Mouse (Mus musculus): ENCODE results near the gene Zfp524. TPM values are rescaled to one million over a fixed set of nuclear protein-coding genes. Genes with fewer than 3 reads are reported as not detected.

Zfp524 gene
- polyA plus RNA-seq, 1 experiment from 2014 or later = 9.2 TPM

DNA sequence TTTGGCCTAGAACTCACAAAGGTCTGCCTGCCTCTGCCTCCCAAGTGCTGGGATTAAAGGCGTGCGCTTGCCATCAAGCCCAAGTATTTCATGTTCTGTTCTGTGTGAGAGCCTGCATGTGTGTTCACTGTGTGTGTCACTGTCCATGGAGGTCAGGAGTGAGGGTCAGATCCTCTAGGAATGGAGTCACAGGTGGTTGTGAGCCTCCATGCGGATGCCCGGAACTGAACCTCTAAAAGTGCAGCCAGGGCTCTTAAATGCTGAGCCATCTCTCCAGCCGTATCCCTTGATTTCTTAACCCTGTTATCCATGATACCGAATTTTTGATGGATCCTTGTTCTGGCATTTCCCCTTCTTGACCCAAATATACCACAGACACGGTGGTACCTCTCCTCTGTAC lies 22.8 kb downstream of the Zfp524 start:
- H3K9ac ChIP-seq = no peak overlapping the region
- H3K27ac ChIP-seq (replicated peaks) = no peak overlapping the region
- H3K4me3 ChIP-seq = no peak overlapping the region
- peak overlapping the region; percentile 58 for H3K4me2 ChIP-seq
- no peaks in the 10 kb centered on the region for H3K9me3 ChIP-seq
- peaks cover 21% of the 10 kb centered on the region for H3K4me1 ChIP-seq (replicated peaks)
- H3K36me3 ChIP-seq = peaks cover 33% of the 10 kb centered on the region
- ATAC-seq (ENCODE audit: low FRiP score, low read depth) = no peak
- H3K27me3 ChIP-seq = no peaks in the 10 kb centered on the region
- 95% methylated on average over 7 of the region's 7 CpGs for WGBS

GRCm38 (mm10) chr7:5037467-5037866 lies 23.3 kb downstream of the Zfp524 start:
- peaks cover 28% of the 10 kb centered on the region for H3K36me3 ChIP-seq
- H3K27ac ChIP-seq (replicated peaks) = peak overlapping the region; percentile 98
- peak overlapping the region; percentile 68 for H3K4me3 ChIP-seq
- 84% methylated on average over 8 of the region's 8 CpGs for WGBS
- H3K9me3 ChIP-seq = no peaks in the 10 kb centered on the region
- peak overlapping the region; percentile 82; the same call in 1 of the 2 replicates for H3K9ac ChIP-seq
- H3K4me1 ChIP-seq (replicated peaks) = peaks cover 21% of the 10 kb centered on the region
- peak overlapping the region; percentile 58 for H3K4me2 ChIP-seq
- no peak for ATAC-seq (ENCODE audit: low FRiP score, low read depth)
- no peaks in the 10 kb centered on the region for H3K27me3 ChIP-seq

- H3K27me3 ChIP-seq = no peaks in the 10 kb centered on the region
- peaks cover 21% of the 10 kb centered on the region for H3K4me1 ChIP-seq (replicated peaks)
- peak within 1 kb of the TSS; percentile 98 for H3K27ac ChIP-seq (replicated peaks)
- H3K9ac ChIP-seq = peak within 1 kb of the TSS; percentile 82
- H3K4me3 ChIP-seq = peak within 1 kb of the TSS; percentile 68
- H3K4me2 ChIP-seq = peak within 1 kb of the TSS; percentile 58
- H3K9me3 ChIP-seq = no peaks in the 10 kb centered on the region
- WGBS = 0% methylated on average over 48 of the region's 48 CpGs
- ATAC-seq (ENCODE audit: low FRiP score, low read depth) = peak; percentile 96
- peaks cover 24% of the 10 kb centered on the region for H3K36me3 ChIP-seq
Observed at GRCm38 (mm10) chr7:5038109-5038732, 24.0 kb downstream of the Zfp524 start, which contains the start of gene Zfp784. TSS of gene Zfp784 (minus strand) at chr7:5038446.

DNA sequence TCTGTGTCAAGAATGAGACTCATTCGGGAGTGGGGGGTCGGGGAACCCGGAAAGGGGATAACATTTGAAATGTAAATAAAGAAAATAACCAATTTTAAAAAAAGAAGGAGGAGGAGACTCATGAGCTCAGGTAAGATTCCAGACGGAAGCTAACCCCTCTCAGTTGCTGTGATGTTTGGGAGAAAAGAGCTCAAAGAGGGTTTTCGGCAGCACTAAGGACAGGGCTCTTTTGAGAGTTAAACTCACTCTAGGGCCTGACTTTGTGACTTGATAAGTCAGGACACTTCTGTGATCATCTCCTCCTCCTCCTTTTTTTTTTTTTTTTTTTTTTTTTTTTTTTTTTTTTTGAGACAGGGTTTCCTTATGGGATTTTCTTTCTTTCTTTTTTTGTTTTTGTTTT lies 24.7 kb downstream of the Zfp524 start:
- 35% methylated on average over 5 of the region's 5 CpGs for WGBS
- peaks cover 21% of the 10 kb centered on the region for H3K4me1 ChIP-seq (replicated peaks)
- H3K27me3 ChIP-seq = no peaks in the 10 kb centered on the region
- H3K4me3 ChIP-seq = peak overlapping the region; percentile 68
- peak overlapping the region; percentile 82 for H3K9ac ChIP-seq
- no peaks in the 10 kb centered on the region for H3K9me3 ChIP-seq
- no peak for ATAC-seq (ENCODE audit: low FRiP score, low read depth)
- H3K27ac ChIP-seq (replicated peaks) = peak overlapping the region; percentile 98
- peaks cover 18% of the 10 kb centered on the region for H3K36me3 ChIP-seq
- H3K4me2 ChIP-seq = peak overlapping the region; percentile 58

DNA sequence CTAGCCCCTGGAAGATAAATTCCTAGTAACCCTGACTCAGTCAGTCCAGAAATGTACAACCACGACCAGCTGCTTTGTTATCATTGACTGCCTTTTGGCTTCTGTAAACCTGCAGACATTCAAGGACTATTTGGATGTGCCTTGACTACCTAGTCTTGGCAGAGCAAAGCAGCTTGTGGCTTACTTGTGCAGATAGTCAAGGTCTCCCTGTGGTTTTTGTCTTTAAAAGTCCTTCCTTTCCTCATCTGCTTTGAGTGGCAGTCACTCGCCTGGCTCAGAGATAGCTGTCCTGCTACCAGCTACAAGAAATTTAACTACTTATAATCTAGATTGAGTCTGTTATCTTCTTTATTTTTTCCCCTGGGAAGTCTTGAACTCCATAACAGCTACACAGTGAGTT lies 30.8 kb downstream of the Zfp524 start:
- no peak for ATAC-seq (ENCODE audit: low FRiP score, low read depth)
- Histone ChIP-seq H3K4me2 (no peak overlapping the region), H3K4me3 (no peak overlapping the region), H3K9ac (no peak overlapping the region), H3K27me3 (no peaks in the 10 kb centered on the region), H3K36me3 (no peaks in the 10 kb centered on the region), H3K9me3 (no peaks in the 10 kb centered on the region), H3K27ac (replicated peaks) (no peak overlapping the region), H3K4me1 (replicated peaks) (peaks cover 1% of the 10 kb centered on the region; the same call in 1 of the 2 replicates)
- 76% methylated on average over 2 of the region's 2 CpGs for WGBS

DNA sequence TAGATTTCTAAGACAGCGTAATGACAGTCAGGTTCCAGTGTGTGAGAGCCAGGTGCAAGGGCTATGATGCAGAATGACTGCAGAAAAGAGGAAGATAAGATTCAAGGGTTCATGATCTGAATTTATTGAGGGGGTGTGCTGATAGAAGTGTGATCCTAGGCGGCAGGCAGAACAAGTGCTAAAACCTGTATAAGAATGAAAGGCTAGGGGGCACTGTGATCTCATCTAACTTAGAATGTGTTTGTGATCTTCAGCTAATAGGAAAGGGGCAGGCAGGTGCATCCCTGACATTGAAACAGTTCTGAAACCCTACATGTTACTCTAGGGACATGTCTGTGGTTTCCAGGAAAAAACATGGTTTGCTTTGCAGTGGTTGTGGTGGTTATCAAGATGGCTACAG lies 31.9 kb downstream of the Zfp524 start:
- no peak overlapping the region for H3K4me2 ChIP-seq
- H3K27ac ChIP-seq (replicated peaks) = no peak overlapping the region
- ATAC-seq (ENCODE audit: low FRiP score, low read depth) = no peak
- WGBS = 67% methylated on average over 2 of the region's 2 CpGs
- no peaks in the 10 kb centered on the region for H3K27me3 ChIP-seq
- H3K4me1 ChIP-seq (replicated peaks) = peaks cover 8% of the 10 kb centered on the region
- H3K36me3 ChIP-seq = no peaks in the 10 kb centered on the region
- H3K9me3 ChIP-seq = no peaks in the 10 kb centered on the region
- H3K9ac ChIP-seq = no peak overlapping the region
- H3K4me3 ChIP-seq = no peak overlapping the region

DNA sequence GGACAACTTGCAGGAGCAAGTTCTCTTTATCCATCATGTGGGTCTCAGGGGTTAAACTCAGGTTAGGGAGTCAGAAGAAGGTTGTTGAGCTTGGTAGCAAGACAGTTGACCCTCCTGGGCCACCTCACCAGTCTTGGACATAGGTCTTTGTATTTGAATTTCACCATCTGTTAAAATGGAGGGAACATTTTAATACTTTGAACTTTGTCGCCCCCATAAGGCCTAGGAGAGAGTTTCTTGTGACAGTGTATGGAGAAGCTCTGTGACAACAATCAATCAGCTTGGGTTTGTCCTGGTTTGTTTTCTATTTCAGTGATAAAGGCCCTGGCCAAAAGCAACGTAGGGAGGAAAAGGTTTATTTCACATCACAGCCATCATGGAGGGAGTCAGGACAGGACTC lies 33.1 kb downstream of the Zfp524 start:
- WGBS = 23% methylated on average over 2 of the region's 2 CpGs
- no peaks in the 10 kb centered on the region for H3K9me3 ChIP-seq
- no peak overlapping the region for H3K27ac ChIP-seq (replicated peaks)
- no peak for ATAC-seq (ENCODE audit: low FRiP score, low read depth)
- H3K36me3 ChIP-seq = no peaks in the 10 kb centered on the region
- H3K9ac ChIP-seq = no peak overlapping the region
- H3K27me3 ChIP-seq = no peaks in the 10 kb centered on the region
- H3K4me2 ChIP-seq = no peak overlapping the region
- peaks cover 13% of the 10 kb centered on the region for H3K4me1 ChIP-seq (replicated peaks)
- no peak overlapping the region for H3K4me3 ChIP-seq

- no peaks in the 10 kb centered on the region for H3K36me3 ChIP-seq
- peak within 1 kb of the TSS; percentile 84 for H3K9ac ChIP-seq
- ATAC-seq (ENCODE audit: low FRiP score, low read depth) = peak; percentile 79
- H3K27ac ChIP-seq (replicated peaks) = peak within 1 kb of the TSS; percentile 92
- peaks cover 24% of the 10 kb centered on the region for H3K27me3 ChIP-seq
- H3K9me3 ChIP-seq = no peaks in the 10 kb centered on the region
- H3K4me1 ChIP-seq (replicated peaks) = peaks cover 51% of the 10 kb centered on the region
- WGBS = under 1% methylated on average over 65 of the region's 65 CpGs
- H3K4me3 ChIP-seq = peak within 1 kb of the TSS; percentile 79
- H3K4me2 ChIP-seq = peak within 1 kb of the TSS; percentile 93
Observed at GRCm38 (mm10) chr7:5051193-5052192, 37.3 kb downstream of the Zfp524 start, which contains the start of gene Zfp580. TSS of gene Zfp580 (plus strand) at chr7:5051538.

GRCm38 (mm10) chr7:5052438-5052837 lies 38.2 kb downstream of the Zfp524 start:
- Histone ChIP-seq H3K36me3 (no peaks in the 10 kb centered on the region), H3K9me3 (no peaks in the 10 kb centered on the region), H3K4me3 (peak overlapping the region; percentile 79), H3K27ac (replicated peaks) (peak overlapping the region; percentile 92; the same call in 1 of the 2 replicates), H3K4me1 (replicated peaks) (peaks cover 57% of the 10 kb centered on the region), H3K27me3 (peaks cover 24% of the 10 kb centered on the region), H3K9ac (peak overlapping the region; percentile 84), H3K4me2 (peak overlapping the region; percentile 93)
- 2% methylated on average over 12 of the region's 12 CpGs for WGBS
- ATAC-seq (ENCODE audit: low FRiP score, low read depth) = no peak

- Histone ChIP-seq H3K27me3 (peaks cover 28% of the 10 kb centered on the region), H3K4me1 (replicated peaks) (peaks cover 62% of the 10 kb centered on the region), H3K27ac (replicated peaks) (0 out of 2 replicates have a peak overlapping the region, but pooled peaks have one; percentile 24), H3K9ac (peak overlapping the region; percentile 84), H3K36me3 (no peaks in the 10 kb centered on the region), H3K4me2 (peak overlapping the region; percentile 93), H3K4me3 (peak overlapping the region; percentile 79), H3K9me3 (no peaks in the 10 kb centered on the region)
- ATAC-seq (ENCODE audit: low FRiP score, low read depth) = no peak
- WGBS = 4% methylated on average over 44 of the region's 45 CpGs
Observed at GRCm38 (mm10) chr7:5052931-5053343, 38.7 kb downstream of the Zfp524 start.

GRCm38 (mm10) chr7:5053456-5054179 lies 39.4 kb downstream of the Zfp524 start:
- no peak for ATAC-seq (ENCODE audit: low FRiP score, low read depth)
- 10% methylated on average over 32 of the region's 32 CpGs for WGBS
- Histone ChIP-seq H3K27me3 (peaks cover 28% of the 10 kb centered on the region), H3K36me3 (no peaks in the 10 kb centered on the region), H3K9me3 (no peaks in the 10 kb centered on the region), H3K27ac (replicated peaks) (peak overlapping the region; percentile 54; the same call in 1 of the 2 replicates), H3K4me2 (peak overlapping the region; percentile 93), H3K4me1 (replicated peaks) (peaks cover 68% of the 10 kb centered on the region), H3K4me3 (peak overlapping the region; percentile 79), H3K9ac (peak overlapping the region; percentile 84)

All from hindbrain, embryonic 15.5 days (tissue).